Mouse (Mus musculus) right cerebral cortex, adult 18-20 months (tissue): Measurements from ENCODE around the gene Igfbp6.

Source experiments
- DNase-seq: peaks from one replicate; pipeline ENCODE4 v3.0.0; 2022; ENCODE audit warnings: mixed read lengths

The Igfbp6 gene

GRCm38 (mm10) chr15:102110271-102110670 lies 33.9 kb upstream of the Igfbp6 start:
- DNase-seq = no peak

DNA sequence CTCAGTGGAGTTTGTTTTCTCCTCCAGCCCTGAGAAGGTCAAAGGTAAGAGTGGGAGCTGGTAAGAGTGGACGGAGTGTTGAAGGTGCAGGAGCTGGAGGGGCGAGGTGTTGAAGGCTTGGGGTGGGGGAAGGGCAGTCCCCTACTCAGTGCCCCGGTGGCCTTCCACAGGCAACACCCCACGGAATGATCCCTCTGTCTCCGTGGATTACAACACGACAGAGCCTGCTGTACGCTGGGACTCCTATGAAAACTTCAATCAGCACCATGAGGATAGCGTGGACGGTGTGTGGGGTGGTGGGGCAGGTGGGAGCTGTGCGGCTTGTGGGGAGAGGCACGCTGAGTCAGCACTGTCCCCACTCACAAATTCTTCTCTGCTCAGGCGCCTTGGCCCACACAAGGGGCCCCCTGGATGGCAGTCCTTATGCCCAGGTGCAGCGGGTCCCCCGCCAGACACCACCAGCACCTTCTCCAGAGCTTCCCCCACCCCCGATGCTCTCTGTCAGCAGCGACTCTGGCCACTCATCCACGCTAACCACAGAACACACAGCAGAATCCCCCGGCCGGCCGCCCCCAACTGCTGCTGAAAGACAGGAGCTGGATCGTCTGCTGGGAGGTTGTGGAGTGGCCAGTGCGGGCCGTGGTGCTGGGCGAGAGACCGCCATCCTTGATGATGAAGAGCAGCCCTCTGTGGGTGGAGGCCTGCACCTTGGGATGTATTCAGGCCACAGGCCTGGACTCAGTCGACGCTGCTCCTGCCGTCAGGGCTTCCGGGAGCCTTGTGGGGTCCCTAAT lies 33.3 kb upstream of the Igfbp6 start:
- no peak for DNase-seq

GRCm38 (mm10) chr15:102111495-102111829 lies 32.7 kb upstream of the Igfbp6 start:
- DNase-seq = no peak

- DNase-seq = no peak
Observed at GRCm38 (mm10) chr15:102112181-102112580, 32.0 kb upstream of the Igfbp6 start.

DNA sequence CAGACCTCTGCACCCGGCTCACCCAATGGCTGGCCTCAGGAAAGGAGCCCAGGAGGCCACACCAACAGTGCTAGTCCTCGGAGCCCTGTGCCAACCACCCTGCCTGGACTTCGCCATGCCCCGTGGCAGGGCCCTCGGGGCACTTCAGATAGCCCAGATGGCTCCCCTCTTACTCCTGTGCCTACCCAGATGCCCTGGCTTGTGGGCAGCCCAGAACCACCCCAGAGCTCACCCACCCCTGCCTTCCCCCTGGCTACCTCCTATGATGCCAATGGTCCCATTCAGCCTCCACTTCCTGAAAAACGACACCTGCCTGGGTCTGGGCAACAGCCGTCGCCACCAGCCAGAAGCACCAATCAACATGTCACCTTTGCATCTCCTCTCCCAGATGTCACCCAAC lies 31.3 kb upstream of the Igfbp6 start:
- DNase-seq = no peak

DNA sequence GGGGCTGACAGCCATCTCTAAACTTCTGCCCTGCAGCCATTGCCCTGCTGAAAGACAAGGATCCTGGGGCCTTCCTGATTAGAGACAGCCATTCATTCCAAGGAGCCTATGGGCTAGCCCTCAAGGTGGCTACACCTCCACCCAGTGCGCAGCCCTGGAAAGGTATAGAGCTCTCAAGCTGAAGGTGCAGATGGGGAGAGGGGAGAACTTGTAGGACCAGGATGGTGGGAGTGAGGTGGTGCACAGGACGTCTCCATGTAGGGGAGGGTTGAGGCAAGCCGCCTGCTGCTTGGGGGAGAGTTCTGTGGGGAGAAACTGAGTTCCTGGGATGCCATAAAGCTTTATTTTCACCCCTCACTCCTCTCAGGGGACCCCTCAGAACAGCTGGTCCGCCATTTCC lies 30.5 kb upstream of the Igfbp6 start:
- DNase-seq = no peak

GRCm38 (mm10) chr15:102114651-102115260 lies 29.4 kb upstream of the Igfbp6 start:
- no peak for DNase-seq

DNA sequence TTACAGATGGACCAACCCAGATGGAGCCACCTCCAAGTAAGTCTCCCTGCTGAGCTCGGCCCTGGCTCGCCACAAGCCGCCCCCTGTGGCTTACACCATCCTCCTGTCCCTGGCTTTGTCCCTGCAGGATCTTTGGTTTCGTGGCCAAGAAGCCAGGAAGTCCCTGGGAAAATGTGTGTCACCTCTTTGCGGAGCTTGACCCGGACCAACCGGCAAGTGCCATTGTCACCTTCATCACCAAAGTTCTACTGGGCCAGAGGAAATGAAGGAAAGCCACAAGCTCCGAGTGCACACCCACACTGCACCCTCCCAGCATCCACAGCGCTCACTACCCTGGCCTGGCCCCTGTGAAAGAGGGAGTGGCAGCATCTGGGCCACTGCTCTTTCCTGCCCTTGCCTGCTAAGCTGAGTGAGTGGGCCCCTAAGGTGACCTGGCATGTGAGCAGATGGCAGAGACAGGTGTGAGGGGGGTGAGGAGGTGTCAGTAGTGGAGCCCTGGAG lies 28.4 kb upstream of the Igfbp6 start:
- DNase-seq = no peak

GRCm38 (mm10) chr15:102116753-102117415 lies 27.3 kb upstream of the Igfbp6 start:
- DNase-seq = no peak

GRCm38 (mm10) chr15:102117461-102118443 lies 26.4 kb upstream of the Igfbp6 start:
- DNase-seq = no peak

DNA sequence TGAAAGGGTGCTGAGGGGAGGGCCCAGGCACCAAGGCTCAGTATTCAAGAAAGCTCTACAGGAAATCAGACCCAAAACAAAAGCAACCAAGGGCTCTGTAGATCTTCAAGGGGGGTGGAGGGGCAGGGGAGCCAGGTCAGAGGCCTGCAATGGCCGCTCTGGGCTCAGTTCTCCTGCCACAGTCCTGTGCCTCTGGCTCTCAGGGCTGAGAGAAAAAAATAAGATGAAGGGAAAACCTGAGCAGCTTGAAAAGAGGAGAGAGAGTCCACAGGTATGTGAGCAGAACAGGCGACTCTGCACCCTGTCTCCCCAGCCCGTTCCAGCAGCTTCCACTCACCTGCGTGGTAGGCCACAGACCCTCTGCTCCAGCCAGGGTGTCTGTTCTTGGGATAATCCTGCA lies 25.6 kb upstream of the Igfbp6 start:
- DNase-seq = no peak

- DNase-seq = no peak
Observed at GRCm38 (mm10) chr15:102119121-102119830, 24.9 kb upstream of the Igfbp6 start.

DNA sequence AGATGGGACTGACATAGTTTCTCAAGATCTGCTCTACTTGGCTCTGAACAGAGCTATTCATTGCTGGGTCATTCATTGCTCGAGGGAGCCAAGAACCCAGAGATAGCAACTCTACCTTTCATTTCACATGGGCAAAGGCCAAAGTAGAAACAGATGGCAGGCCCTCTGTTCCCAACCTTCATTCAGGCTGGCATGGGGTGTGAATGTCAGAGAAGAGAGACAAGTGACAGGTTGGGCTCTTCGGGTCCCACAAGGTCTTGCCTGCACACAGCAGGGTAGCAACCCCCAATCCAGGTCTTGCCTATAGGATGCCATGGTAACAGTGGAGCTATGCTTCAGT lies 24.4 kb upstream of the Igfbp6 start:
- no peak for DNase-seq

DNA sequence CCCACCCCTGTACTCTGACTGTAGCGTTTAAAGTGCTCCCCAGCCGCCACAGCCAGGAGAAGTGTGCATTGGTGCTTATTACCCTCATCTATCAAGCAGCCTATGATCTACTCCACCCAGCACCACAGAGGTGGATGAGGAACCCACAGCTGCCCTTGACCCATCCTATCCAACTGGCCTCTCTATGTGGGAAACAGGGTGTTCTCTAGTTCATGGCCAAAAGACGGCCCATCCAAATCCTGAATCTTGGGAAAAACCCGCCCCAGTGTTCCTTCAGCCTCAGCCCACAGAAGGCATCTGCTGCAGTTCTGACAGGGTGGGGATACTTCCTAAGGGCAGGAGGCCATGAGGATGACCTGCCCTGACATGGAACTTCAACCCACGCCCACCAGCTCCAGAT lies 23.6 kb upstream of the Igfbp6 start:
- DNase-seq = no peak

DNA sequence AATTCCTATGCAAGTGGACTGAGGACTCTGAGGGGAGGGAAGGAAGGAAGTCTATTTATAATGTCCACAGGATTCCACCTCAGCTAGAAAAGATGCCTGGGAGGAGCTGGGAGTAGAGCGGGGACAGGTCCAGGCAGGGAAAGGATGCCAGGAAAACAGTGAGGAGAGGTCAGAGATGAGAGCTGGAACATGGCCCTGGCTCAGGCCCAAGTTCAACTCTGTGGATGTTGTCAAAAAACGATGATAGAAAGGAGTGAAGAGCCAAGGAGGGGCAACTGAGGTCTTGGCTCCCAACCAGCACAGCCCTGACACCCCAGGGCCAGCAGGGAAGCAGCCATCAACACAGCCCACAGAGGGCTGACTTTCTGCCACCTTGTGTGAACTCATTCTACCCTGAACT lies 17.9 kb upstream of the Igfbp6 start:
- DNase-seq = no peak

- DNase-seq = no peak
Observed at GRCm38 (mm10) chr15:102133314-102133713, 10.8 kb upstream of the Igfbp6 start.

GRCm38 (mm10) chr15:102134709-102135108 lies 9.5 kb upstream of the Igfbp6 start:
- no peak for DNase-seq

DNA sequence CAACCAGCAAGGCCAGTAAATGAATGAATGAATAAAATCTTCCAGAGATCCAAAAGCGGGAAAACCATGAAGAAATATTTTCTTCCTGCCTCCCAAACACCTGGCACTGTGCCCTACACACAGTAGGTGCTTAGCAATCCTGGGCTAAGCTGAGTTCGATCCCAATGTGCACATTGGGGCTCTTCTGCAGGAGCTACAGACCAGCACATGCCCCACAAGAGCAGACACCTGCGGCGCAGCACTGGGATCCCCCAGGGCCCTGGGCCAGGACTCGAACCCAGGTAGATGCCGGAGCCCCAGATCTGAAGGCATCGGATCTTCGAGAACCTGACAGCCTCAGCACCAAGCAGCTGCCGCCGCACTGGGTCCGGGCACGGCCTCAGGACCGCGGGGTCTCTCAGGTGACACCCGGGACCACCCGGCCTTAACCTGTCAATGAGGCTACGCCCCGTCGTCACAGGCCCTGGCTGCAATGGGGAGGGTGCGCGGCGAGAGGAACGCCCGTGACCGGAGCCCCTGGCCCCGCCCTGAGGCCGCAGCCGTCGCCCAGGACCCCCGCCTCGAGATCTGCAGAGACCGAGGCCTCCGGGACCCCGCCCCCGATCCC lies 8.5 kb upstream of the Igfbp6 start:
- DNase-seq = no peak

- peak; percentile 98 for DNase-seq
Observed at GRCm38 (mm10) chr15:102136129-102136758, 7.9 kb upstream of the Igfbp6 start, which contains the start of gene Spryd3. TSS of gene Spryd3 (minus strand) at chr15:102136234.

GRCm38 (mm10) chr15:102141120-102141519 lies 3.0 kb upstream of the Igfbp6 start:
- DNase-seq = no peak
